Mouse (Mus musculus) lung, embryonic 15.5 days (tissue): ENCODE results near the gene Col27a1. TPM values are rescaled to one million over a fixed set of nuclear protein-coding genes. Genes with fewer than 3 reads are reported as not detected.
A peak's percentile ranks its signal among the peaks of the same experiment; 100 is the strongest.

Source experiments
- ATAC-seq: fragments of 200-750 bp; cut with Nextera tagmentation; 2 replicates; pipeline ENCODE4 v1.8.0; 2017; ENCODE audit warnings: moderate number of reproducible peaks, borderline replicate concordance; ENCODE audit not compliant: low FRiP score, low TSS enrichment; ENCODE audit errors: extremely low read depth
- H3K27ac ChIP-seq: fragments of 300-500 bp; sonication (generic); 2 replicates; pipeline ENCODE4 v1.5.1; 2015; ENCODE audit warnings: moderate library complexity, mild to moderate bottlenecking, inconsistent platforms
- H3K27me3 ChIP-seq: fragments of 300-500 bp; sonication (generic); 2 replicates; pipeline ENCODE4 v1.6.1; 2015; ENCODE audit warnings: inconsistent platforms
- H3K36me3 ChIP-seq: fragments of 300-500 bp; sonication (generic); 2 replicates; pipeline ENCODE4 v1.6.1; 2015; ENCODE audit warnings: inconsistent platforms
- H3K4me1 ChIP-seq: fragments of 300-500 bp; sonication (generic); 2 replicates; pipeline ENCODE4 v1.6.1; 2015; ENCODE audit warnings: inconsistent platforms
- H3K4me2 ChIP-seq: fragments of 300-500 bp; sonication (generic); 2 replicates; pipeline ENCODE4 v1.6.1; 2015; ENCODE audit warnings: inconsistent platforms, mild to moderate bottlenecking, moderate library complexity
- H3K4me3 ChIP-seq: fragments of 300-500 bp; sonication (generic); 2 replicates; pipeline ENCODE4 v1.5.1; 2015; ENCODE audit warnings: mild to moderate bottlenecking, inconsistent platforms
- H3K9ac ChIP-seq: fragments of 300-500 bp; sonication (generic); 2 replicates; pipeline ENCODE4 v1.6.1; 2015; ENCODE audit warnings: inconsistent platforms
- H3K9me3 ChIP-seq: fragments of 300-500 bp; sonication (generic); 2 replicates; pipeline ENCODE4 v1.6.1; 2016; ENCODE audit warnings: inconsistent platforms
- WGBS: fragments of 180-500 bp; shearing (Covaris S2); methylation state at CpG from one replicate; pipeline ENCODE4 v1.1.7; 2015; 5-methylcytosine and 5-hydroxymethylcytosine counted together
- polyA plus RNA-seq: library from polyadenylated mRNA; unstranded; fragments of >200 nt; fragmentation: Nextera tagmentation; extraction: Ambion mirVana; gene quantifications from 2 replicates; pipeline ENCODE4 v1.2.1, GENCODE M21; 2015

The Col27a1 gene
- polyA plus RNA-seq, 1 experiment from 2014 or later = 20.3 TPM

DNA sequence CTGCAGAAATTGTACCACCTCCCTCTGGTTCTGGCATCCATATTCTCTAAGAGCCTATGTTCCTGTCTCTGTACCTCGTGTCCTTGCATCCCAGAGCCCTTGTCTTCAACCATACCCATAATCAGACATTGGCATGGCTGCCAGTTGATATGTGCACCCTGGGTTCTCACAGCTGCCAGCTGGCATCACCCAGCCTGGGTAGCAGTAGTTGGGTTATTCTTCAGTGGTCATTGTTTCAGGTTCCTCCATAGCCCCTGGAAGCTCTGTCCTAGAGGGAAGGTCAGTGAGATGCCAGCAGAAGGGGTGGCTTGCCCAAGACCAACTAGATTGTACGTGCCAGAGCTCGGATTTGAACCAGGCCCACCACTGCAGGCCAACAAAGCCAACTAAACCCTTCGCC lies 77.9 kb downstream of the Col27a1 start:
- Histone ChIP-seq H3K4me3 (no peak overlapping the region), H3K4me1 (peaks cover 17% of the 10 kb centered on the region), H3K36me3 (peaks cover 54% of the 10 kb centered on the region), H3K27ac (peak overlapping the region; percentile 81), H3K9ac (no peak overlapping the region), H3K4me2 (no peak overlapping the region), H3K27me3 (no peaks in the 10 kb centered on the region), H3K9me3 (no peaks in the 10 kb centered on the region)
- 90% methylated on average over 4 of the region's 4 CpGs for WGBS
- no peak for ATAC-seq

DNA sequence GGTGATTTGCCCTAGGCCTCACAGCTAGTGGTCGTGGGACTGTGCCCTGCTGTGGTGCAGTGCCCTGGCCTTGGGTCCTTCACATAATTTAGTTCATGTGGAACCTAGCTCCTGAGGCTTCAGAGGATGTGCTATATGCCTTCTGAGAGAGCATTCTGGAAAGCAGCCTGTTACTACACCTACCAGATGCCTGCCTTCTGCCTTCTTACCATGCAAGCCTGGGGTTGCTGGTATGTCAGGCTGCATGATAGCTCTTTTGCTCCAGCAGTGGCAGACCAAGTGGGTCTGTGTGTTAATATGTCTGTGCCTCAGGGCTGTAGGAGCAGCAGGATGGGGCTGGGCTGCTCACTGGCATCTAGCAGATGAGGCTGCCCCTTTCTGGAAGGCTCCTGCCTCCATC lies 81.8 kb downstream of the Col27a1 start:
- no peaks in the 10 kb centered on the region for H3K9me3 ChIP-seq
- H3K36me3 ChIP-seq = peaks cover 49% of the 10 kb centered on the region
- no peaks in the 10 kb centered on the region for H3K27me3 ChIP-seq
- no peak overlapping the region for H3K9ac ChIP-seq
- ATAC-seq = no peak
- no peak overlapping the region for H3K27ac ChIP-seq
- no peak overlapping the region for H3K4me3 ChIP-seq
- no peak overlapping the region for H3K4me2 ChIP-seq
- 71% methylated on average over 1 of the region's 1 CpGs for WGBS
- peaks cover 7% of the 10 kb centered on the region for H3K4me1 ChIP-seq

DNA sequence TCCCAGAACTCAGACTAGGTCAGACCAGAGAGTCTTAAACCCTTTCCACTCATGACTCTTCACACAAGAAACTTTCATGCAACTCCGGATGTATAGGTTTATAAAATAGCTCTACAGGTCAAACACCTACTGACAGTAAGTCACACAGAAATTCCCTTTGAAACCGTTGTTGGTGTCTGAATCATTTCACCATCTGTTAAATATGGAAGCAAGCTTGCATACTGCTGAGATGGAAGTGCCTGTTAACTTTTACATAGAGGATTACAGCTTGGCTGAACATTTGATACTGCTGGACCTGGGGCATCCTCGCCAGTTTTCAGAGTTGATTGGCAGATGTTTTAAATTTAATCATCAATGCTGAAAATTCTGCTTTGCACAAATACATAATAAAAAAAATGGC lies 82.5 kb downstream of the Col27a1 start:
- H3K9ac ChIP-seq = no peak overlapping the region
- H3K9me3 ChIP-seq = no peaks in the 10 kb centered on the region
- H3K27me3 ChIP-seq = no peaks in the 10 kb centered on the region
- H3K4me3 ChIP-seq = no peak overlapping the region
- H3K27ac ChIP-seq = no peak overlapping the region
- H3K4me2 ChIP-seq = no peak overlapping the region
- peaks cover 54% of the 10 kb centered on the region for H3K36me3 ChIP-seq
- H3K4me1 ChIP-seq = peaks cover 5% of the 10 kb centered on the region; the same call in 1 of the 2 replicates
- ATAC-seq = no peak
- 45% methylated on average over 3 of the region's 3 CpGs for WGBS

DNA sequence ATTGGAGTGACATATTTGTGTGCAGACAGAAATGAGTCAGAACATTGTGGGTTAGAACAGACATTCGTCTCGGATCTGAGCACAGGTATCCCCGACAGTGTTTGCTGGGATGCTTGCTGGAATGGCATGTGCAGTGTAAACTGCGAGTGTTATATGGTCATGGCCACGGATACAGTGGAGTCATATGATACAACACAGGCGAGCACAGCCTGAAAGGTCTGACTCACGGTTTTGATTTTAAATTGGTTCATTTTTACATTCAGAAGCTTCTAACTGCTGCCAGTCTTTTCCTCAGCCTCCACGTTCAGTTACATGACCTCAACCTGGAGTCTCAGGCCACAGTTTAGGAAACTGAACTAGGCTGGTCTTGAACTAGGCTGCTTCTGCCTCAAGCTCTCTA lies 83.1 kb downstream of the Col27a1 start:
- ATAC-seq = no peak
- no peaks in the 10 kb centered on the region for H3K9me3 ChIP-seq
- H3K9ac ChIP-seq = no peak overlapping the region
- H3K4me2 ChIP-seq = no peak overlapping the region
- no peaks in the 10 kb centered on the region for H3K4me1 ChIP-seq
- no peaks in the 10 kb centered on the region for H3K27me3 ChIP-seq
- 66% methylated on average over 8 of the region's 8 CpGs for WGBS
- no peak overlapping the region for H3K27ac ChIP-seq
- H3K4me3 ChIP-seq = no peak overlapping the region
- peaks cover 56% of the 10 kb centered on the region for H3K36me3 ChIP-seq

DNA sequence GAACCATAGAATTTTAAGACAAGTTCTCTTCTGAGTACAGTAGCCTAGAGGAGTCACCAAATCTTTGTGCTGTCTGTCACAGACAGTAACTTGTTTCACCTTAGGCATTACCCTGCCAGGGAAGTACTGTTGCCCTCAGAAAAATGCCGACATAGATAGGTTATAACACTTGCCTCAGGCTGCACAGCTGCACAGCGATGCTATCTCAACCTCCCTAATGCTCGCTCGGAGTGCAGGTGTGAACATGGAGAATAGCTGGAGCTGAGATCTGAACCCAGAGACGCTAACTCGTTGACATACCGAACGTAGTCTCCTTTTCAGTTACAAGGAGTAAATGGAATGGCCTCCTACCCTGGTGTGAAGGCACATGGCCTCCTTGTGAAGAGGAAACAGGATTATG lies 84.4 kb downstream of the Col27a1 start:
- no peaks in the 10 kb centered on the region for H3K9me3 ChIP-seq
- H3K27me3 ChIP-seq = no peaks in the 10 kb centered on the region
- H3K4me2 ChIP-seq = no peak overlapping the region
- H3K4me1 ChIP-seq = no peaks in the 10 kb centered on the region
- no peak overlapping the region for H3K4me3 ChIP-seq
- H3K9ac ChIP-seq = no peak overlapping the region
- peaks cover 46% of the 10 kb centered on the region for H3K36me3 ChIP-seq
- H3K27ac ChIP-seq = no peak overlapping the region
- no peak for ATAC-seq
- 85% methylated on average over 8 of the region's 8 CpGs for WGBS

DNA sequence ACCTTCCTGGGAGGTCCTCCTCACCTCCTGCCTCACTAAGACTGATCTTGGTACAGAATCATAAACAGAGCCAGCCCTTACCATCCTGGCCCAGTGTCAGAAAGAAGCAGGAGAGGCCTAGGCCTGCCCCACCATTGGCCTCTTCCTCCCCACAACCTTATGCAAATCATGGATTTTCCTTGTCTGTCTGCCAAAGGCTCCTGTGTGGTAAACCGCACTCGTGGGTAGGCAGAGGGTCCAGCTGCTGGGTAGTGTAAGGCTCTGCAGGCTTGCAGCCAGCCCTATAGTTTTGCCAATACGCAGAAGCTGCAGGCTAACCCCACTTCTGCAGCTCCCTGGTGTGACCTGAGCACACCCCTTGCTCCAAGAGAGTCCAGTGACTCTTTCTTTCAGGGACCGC lies 88.8 kb downstream of the Col27a1 start:
- Histone ChIP-seq H3K9ac (no peak overlapping the region), H3K4me2 (no peak overlapping the region), H3K9me3 (no peaks in the 10 kb centered on the region), H3K27ac (no peak overlapping the region), H3K4me3 (no peak overlapping the region), H3K27me3 (no peaks in the 10 kb centered on the region), H3K4me1 (no peaks in the 10 kb centered on the region), H3K36me3 (peaks cover 33% of the 10 kb centered on the region)
- no peak for ATAC-seq
- WGBS = 43% methylated on average over 4 of the region's 4 CpGs

DNA sequence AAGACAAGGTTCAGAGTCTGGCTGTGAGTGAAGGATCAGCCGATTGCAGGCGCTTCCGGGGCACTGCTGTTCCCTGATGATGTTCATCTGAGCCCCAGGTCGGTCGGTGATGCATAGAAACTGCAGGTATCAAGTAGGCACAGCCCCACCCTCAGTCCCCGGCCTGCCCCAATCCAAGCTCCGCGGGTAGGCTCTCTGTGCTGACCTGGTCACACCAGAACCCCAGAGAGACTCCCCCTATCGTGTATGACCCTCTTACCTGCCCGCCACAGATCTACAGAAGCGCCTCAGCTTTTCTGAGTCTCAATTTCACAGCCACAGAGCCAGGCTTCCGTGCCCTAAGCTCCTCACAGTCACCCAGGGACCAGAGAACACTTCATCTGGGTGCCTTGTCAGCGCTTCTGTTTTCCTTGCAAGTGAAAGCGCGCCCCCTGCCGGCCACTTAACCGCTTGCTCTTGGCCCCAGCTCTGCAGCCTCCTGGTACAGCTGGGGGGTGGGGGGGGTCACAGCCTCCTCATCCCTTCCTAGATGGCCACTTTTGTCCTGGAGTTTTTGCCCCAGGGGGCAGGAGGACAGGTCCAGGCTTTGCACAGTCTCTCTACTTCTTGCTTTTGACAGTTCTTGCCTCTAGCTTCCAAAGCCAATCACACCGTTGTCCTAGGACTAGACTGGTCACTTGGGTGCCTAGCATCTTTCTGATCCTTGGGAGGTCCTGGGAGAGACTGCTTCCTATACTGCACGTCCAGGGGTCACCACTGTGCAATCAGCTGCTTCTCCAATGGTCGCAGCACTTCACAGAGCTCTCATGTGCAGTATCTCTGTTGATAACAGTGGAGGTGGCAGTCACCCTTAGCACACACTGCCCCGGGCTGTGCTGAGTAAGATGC lies 93.6 kb downstream of the Col27a1 start:
- Histone ChIP-seq H3K9ac (no peak overlapping the region), H3K4me1 (no peaks in the 10 kb centered on the region), H3K9me3 (no peaks in the 10 kb centered on the region), H3K4me3 (no peak overlapping the region), H3K27me3 (no peaks in the 10 kb centered on the region), H3K27ac (no peak overlapping the region), H3K4me2 (no peak overlapping the region), H3K36me3 (peaks cover 32% of the 10 kb centered on the region)
- ATAC-seq = peak; percentile 59; the same call in 1 of the 2 replicates
- WGBS = 34% methylated on average over 21 of the region's 21 CpGs

DNA sequence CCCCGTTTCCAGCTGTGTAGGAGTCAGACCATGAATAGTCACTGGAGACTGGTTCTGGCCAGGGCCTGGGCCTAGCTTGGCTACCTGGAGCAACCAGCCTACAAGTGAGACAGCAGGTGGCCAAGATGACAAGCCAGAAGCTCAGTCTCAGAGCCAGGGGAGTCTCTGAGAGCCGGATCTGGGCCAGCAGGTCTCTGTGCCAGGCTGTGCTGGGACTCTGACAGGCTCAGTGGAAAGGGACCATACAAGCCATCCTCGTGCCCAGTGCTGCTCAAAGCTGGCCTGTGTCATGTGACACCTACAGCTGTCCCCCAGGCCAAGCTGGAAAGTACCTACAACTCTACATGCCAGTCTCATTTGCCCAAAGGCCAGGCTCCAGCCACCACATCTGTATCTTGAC lies 94.5 kb downstream of the Col27a1 start:
- Histone ChIP-seq H3K27me3 (no peaks in the 10 kb centered on the region), H3K9me3 (no peaks in the 10 kb centered on the region), H3K4me3 (no peak overlapping the region), H3K4me1 (no peaks in the 10 kb centered on the region), H3K36me3 (peaks cover 28% of the 10 kb centered on the region), H3K27ac (no peak overlapping the region), H3K9ac (no peak overlapping the region), H3K4me2 (no peak overlapping the region)
- WGBS = 72% methylated on average over 3 of the region's 3 CpGs
- no peak for ATAC-seq

DNA sequence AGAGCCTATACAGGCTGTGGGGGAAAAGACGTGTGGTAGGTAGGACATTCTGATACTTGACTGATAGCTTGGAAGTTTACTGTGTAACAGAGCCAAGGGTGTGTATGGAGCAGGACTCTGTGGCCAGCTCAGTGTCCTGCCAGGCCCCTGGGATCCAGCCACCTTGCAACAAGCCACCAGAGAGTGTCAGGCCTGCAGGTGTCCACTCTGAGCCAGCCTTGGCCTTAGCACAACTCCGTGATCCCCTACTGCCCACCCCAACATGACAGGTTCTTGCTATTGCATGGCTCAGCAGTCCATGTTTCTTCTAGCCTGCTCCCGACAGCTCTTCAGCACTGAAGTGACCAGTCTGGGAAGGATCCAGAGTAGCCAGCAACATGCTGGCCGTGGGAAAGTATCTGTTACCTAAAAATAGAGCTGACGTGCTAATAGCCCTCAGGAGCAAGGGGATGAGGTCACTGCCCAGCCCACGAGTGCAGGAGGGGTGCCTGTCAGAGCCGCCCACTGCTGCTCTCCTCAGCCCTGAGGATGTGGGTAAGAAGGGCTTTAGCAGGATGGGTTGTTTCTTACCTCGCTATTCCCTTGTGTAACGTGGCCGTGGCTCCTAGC lies 96.5 kb downstream of the Col27a1 start:
- WGBS = 54% methylated on average over 10 of the region's 10 CpGs
- no peak overlapping the region for H3K9ac ChIP-seq
- no peak for ATAC-seq

DNA sequence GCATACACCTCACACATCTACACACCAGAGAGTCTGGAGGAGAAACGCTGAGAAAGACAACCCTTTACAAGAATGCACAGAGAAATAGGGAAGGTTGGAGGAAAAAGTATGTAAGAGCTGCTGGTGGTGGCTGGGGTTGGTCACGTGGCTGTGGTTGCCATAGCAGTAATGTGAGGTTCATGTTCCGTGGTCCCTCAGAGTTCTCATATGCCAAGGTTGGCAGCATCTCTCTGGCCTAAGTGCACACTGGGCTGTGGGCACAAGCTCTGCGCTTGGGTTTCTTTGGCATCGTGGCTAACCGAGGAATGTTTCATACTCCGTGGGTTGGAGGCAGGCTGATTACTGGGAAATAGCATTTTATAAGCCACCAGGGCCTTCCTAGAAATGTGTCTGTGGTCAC lies 97.6 kb downstream of the Col27a1 start:
- Histone ChIP-seq H3K36me3 (peaks cover 35% of the 10 kb centered on the region), H3K9me3 (no peaks in the 10 kb centered on the region), H3K27me3 (no peaks in the 10 kb centered on the region), H3K4me1 (no peaks in the 10 kb centered on the region), H3K27ac (no peak overlapping the region), H3K4me2 (no peak overlapping the region), H3K9ac (no peak overlapping the region), H3K4me3 (no peak overlapping the region)
- WGBS = 91% methylated on average over 7 of the region's 7 CpGs
- ATAC-seq = no peak

More for the DNA sequence above, 96.5 kb downstream of the Col27a1 start:
- no peaks in the 10 kb centered on the region for H3K4me1 ChIP-seq
- H3K9me3 ChIP-seq = no peaks in the 10 kb centered on the region
- H3K4me2 ChIP-seq = no peak overlapping the region
- no peak overlapping the region for H3K27ac ChIP-seq
- peaks cover 35% of the 10 kb centered on the region for H3K36me3 ChIP-seq
- no peaks in the 10 kb centered on the region for H3K27me3 ChIP-seq
- no peak overlapping the region for H3K4me3 ChIP-seq

DNA sequence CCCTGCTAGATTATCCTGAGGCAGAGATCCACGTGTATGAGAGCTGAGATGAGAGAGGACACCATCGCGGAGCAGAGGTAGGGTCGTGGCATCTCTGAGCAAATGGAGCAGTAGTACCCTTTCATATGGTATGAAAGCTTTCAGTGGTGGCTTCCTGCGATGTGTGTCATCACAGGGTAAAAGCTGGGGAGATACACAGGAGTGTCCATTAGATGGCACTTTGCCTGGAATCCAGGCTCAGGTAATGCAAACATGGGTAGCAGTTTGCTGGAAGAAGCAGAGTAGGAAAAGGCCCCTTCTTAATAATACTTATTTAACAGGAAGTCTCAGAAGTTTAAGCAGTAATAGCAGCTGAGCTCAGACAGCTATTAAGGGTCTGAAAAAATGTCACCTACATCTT lies 100.3 kb downstream of the Col27a1 start:
- Histone ChIP-seq H3K4me1 (no peaks in the 10 kb centered on the region), H3K4me3 (no peak overlapping the region), H3K4me2 (no peak overlapping the region), H3K9ac (no peak overlapping the region), H3K36me3 (peaks cover 38% of the 10 kb centered on the region; the same call in 1 of the 2 replicates), H3K27me3 (no peaks in the 10 kb centered on the region), H3K9me3 (no peaks in the 10 kb centered on the region), H3K27ac (no peak overlapping the region)
- WGBS = 71% methylated on average over 5 of the region's 5 CpGs
- ATAC-seq = no peak

DNA sequence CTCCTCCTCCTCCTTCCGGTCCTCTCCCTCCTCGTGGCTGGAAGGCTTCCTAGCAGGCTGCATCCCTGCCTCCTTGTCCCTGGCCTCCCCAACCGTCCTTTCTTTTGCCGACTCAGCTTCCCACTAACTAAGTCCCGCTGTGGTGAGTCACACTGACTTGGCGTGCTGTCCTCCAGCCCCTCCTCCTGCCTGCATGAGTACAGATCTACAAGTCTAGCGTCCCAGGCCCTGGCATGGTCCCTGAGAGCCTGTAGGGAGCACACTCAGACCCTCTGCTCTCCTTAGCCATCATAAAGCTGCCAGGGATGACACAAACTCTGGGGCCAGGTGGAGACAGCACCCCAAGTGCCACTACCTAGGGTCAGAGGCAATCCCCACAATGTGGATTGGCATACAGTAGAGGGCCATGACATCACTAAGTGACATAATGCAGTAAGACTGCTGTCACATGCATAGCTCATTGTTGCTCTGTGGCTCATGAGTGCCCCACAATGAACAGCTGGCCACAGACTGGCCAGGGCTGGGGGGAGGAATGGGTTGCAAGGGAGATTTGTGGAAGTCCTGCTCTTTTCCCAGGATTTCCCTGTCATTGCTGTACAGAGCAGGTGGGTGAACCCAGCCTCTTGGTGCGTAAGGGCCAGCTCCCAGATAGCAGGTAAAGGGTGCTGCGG lies 102.4 kb downstream of the Col27a1 start:
- H3K4me3 ChIP-seq = no peak overlapping the region
- no peak; the same call in 1 of the 2 replicates for ATAC-seq
- 60% methylated on average over 9 of the region's 9 CpGs for WGBS
- H3K9ac ChIP-seq = no peak overlapping the region
- H3K4me2 ChIP-seq = no peak overlapping the region
- H3K36me3 ChIP-seq = peaks cover 33% of the 10 kb centered on the region
- no peaks in the 10 kb centered on the region for H3K27me3 ChIP-seq
- no peaks in the 10 kb centered on the region for H3K9me3 ChIP-seq
- no peaks in the 10 kb centered on the region for H3K4me1 ChIP-seq
- no peak overlapping the region for H3K27ac ChIP-seq
